Mouse (Mus musculus) cortical plate, adult 2 months (tissue): ENCODE measurements around the gene Lmna.

ENCODE experiments used
- CTCF ChIP-seq: fragments of 200-500 bp; IDR thresholded peaks from 2 replicates; pipeline ENCODE4 v1.5.1; 2011; ENCODE audit warnings: mild to moderate bottlenecking, control low read depth, low read length; ENCODE audit not compliant: insufficient read depth; ENCODE audit errors: extremely low read depth
- POLR2A ChIP-seq: fragments of 200-500 bp; IDR thresholded peaks from 2 replicates; pipeline ENCODE4 v1.6.1; 2011; ENCODE audit warnings: mild to moderate bottlenecking, low read length, control low read depth; ENCODE audit not compliant: insufficient read depth; ENCODE audit errors: extremely low read depth

DNA sequence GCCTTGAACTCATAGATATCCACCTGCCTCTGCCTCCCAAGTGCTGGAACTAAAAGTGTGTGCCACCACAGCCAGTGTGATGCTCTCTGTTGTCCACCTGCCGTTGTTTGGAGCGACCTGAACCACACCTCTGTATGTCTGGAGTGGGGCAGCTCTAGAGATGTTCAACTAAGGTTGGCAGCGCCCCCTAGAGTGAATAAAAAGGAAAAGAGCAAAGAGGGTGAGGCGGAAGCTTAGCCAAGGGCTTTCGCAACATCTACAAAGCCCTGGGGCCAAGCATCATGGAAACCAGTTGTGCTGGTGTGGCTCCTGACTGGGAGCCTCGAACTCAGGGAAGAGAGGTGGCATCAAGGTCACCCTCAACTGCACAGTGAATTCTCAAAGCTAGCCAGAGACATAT, 33.4 kb downstream of the Lmna start:
- no peak for TF ChIP-seq CTCF
- TF ChIP-seq POLR2A: no peak
